Mouse (Mus musculus) layer of hippocampus, adult 8-10 months (tissue): ENCODE measurements around the gene Gm1113. TPM values are rescaled to one million over a fixed set of nuclear protein-coding genes. Genes with fewer than 3 reads are reported as not detected.

Source experiments
- DNase-seq, 2 experiments: peaks; one replicate each; pipeline ENCODE4 v3.0.0; 2022; ENCODE audit warnings: low spot score in 2 of 2
- total RNA-seq, 4 experiments: library from RNA; stranded (reverse); gene quantifications; 2 replicates each; pipeline ENCODE4 v1.2.4; 2022

Gene Gm1113
- total RNA-seq, 4 experiments from 2014 or later: not detected

DNA sequence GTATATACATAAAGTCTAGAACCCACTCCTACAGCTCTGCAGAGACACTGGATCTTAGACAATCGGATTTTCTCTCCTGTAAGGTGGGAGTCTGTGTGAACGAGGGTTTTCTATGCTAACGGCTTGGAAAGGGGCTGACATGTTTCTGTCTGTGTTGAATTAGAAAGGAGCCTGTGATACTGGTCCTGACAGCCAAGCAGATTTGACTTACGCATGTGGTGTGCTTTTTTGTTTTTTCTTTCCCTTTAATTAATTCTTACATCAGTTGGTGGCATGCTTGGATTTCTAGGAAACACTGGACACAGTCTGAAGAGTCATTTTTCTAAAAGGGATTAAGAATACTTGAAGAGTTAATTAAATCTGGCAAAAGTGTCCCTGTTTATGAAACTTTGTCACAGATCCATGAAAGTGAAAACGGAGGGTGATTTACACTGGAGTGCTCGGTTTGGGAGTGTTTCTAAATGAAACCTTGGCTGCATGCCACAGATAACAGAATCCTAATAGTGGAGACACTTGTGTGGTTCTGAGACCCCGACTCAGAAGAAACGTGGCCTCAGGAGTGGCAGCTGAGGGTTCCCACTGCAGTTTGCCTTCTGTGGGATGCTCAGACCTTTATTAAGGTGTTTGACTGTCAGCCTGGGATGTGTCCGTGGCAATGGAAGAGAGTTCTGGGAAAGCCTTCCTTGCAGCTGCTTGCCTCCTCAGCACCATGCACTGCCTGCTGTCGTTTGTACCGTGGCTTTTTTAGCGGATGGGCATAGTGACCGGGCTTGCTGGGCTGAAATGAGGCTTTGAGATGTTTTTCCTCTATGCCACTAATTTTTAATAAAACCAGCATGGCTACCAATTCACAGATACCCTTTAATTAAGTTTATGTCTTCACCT lies 35.8 kb downstream of the Gm1113 start:
- DNase-seq: no peak

DNA sequence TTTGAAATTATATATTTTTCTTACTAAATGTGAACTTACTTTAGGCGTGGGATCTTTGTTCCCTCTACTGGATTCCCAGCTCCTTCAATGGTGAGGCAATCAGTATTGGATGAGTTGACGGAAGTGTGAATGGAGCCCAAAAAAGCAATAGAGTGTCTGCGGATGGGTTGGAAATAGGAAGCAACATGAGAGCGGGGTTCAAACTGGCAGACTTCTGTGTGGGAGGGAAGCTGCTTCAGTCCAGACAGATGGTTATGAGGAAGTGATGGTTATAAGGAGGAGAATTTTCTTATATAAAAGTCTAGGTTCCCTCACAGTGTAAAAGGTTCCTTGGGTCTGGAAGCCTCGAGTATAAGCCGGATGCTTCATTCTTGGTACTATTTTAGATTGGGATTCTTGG lies 38.6 kb downstream of the Gm1113 start:
- DNase-seq: no peak

DNA sequence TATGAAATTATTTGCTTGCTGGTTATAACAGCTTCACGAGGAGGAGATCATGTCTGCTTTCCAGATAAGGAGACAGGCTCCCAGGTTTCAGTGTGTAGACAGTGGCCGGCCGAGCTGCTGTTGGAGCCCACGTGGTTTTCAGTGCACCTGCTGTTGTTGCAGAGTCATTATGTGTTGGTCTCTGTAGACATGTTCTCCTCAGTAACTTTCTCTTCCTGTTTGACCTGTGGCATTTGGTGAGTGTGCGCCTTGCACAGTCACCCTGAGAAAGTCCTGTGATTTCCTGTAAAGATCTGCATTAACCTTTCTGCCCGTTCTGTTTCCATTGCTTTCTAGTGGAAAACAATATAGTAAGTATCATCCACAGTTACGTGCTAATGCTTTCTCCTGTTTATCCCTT lies 42.7 kb downstream of the Gm1113 start:
- DNase-seq: no peak

DNA sequence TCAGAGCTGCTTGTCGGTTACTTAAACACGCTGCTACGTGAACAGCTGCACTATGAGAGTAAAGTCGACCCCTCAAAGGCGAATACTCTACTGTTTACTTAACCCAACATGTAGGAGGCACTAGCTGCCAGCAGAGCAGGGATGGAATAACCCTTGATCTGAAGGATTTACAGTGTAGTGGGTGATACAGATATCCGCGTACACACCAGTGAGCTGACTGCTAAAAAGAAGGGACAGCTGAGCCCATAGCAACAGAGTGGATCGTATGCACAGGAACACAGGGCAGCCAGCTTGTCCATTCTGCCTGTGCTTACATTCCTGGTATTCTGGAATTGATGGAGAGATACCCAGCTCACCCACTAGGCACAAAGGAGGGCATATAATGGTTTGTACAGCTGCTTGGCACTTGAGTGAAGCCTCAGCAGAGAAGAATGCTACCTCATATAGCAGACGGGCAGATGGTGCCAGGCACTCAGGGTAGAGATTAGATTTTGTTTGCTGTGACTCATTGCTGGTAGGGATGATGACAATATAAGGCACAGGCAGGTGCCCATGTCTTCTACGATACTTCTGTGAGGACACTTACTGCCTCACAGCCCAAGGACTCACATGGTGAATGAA lies 43.9 kb downstream of the Gm1113 start:
- DNase-seq: no peak

DNA sequence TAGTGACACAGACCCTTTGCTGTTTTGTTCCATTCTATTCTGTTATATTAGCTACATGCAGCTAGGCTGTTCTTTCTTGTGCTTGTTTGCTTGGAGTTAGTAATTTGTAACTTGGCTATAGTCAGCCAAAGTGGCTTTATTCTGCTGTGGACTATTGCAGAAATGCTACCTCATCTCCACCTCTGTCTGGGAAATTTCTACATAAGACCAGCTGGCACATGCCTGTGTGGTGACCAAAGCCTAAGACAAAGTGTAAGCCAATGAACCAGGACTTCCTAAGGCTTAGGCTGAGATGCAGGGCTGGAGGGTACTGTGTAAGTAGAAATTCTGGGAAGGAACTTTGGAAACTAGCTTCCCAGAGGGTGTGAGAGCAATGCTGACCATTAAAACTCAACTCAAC lies 49.2 kb downstream of the Gm1113 start:
- no peak for DNase-seq

DNA sequence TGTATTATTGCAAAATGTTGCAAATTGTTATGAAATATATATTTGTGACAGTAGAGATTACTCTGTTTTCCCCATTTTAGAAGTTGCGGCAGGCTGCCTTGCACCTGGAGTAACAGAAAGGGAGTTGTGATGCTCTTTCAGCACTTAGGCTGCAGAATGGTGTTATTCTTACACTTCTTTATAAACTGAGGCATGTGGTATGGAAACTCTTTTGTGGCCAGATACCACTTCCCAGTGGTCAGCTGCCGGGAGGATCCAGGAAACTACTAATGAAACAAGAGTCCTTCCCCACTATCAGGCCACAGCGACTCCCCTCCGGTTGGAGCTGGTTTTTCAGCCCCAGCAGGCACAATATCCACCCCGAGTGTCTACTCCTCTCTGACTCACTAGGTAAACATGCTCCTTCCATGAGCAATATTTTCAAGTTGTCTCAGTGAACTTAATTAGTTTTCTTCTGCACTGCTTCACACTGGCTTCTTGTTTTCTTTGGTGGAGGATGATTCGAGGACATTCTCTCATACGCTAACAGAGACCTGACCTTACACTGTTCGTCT lies 50.7 kb downstream of the Gm1113 start:
- no peak for DNase-seq

DNA sequence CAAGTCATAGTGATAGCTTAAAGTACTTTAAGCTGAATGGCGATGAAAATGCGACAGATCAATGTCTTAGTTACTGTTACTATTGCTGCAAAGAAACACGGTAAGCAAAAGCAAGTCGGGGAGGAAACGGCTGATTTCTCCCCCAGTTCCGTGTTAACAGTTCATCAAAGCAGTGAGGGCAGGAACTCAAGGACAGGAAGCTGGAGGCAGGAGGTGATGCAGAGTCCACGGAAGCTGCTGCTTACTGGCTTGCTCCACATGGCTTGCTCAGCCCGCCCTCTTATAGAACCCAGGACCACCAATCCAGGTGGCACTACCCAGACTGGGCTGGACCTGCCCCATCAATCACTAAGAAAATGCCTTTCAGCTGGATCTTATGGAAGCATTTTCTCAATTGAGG lies 58.5 kb downstream of the Gm1113 start:
- DNase-seq: no peak

Other genes starting within 250 kb of the Gm1113 start
- 10 to 100 TPM; 12.6 to 13.9 (median 13.9) TPM for gene Cdon, start 97.1 kb downstream of the Gm1113 start, total RNA-seq
- 10 to 100 TPM; 14.2 to 17.9 (median 16.1) TPM for gene Ddx25, start 40.3 kb upstream of the Gm1113 start, total RNA-seq
- 10 to 100 TPM; 10.7 to 12.8 (median 12.2) TPM for gene Pus3, start 40.3 kb upstream of the Gm1113 start, total RNA-seq
- gene Pate2, start 52.0 kb upstream of the Gm1113 start, total RNA-seq: 1 to 10 TPM in 3 of 4 experiments, under 1 TPM in 1; 0.76 to 2.1 (median 1.4) TPM
- gene Hyls1, start 52.1 kb upstream of the Gm1113 start, total RNA-seq: 10 to 100 TPM; 14.8 to 16.2 (median 15.3) TPM
- not detected for gene Pate4, start 93.7 kb upstream of the Gm1113 start, total RNA-seq
- not detected for gene Pate3, start 129.9 kb upstream of the Gm1113 start, total RNA-seq
- gene Pate1, start 169.1 kb upstream of the Gm1113 start, total RNA-seq: not detected
- gene Gm17677, start 222.8 kb upstream of the Gm1113 start, total RNA-seq: not detected